Mouse (Mus musculus) mesoderm, embryonic 11.5 days (tissue): Measurements from ENCODE around the gene Hfe2.
"Not testable (repeated sequence)": the region's sequence is repeated elsewhere in the genome, so short reads cannot be mapped to it uniquely, and the experiment has no call there.

Experiments
- DNase-seq: peaks from one replicate; pipeline ENCODE4 v3.0.0-alpha.2; 2012; ENCODE audit warnings: low read depth, low spot score

Hfe2 gene

DNA sequence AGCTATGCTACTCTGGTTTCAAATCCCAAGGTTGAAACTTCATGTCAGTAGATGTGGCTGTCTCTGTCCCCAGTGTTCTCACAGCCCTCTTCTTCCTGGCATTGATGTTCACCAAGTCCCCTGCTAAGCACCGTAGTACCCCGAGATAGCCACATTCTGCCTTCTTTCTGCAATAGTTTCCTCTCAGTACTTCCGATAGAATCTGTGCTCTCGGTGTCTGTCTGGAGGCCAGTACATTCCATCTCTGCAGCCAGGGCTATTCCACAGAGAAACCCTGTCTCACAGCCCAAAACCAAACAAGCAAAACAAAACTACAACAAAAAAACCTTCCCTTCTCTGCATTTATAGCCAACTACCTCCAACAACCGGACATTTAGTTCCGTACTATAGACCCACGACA is 28.8 kb upstream of the Hfe2 start:
- DNase-seq: no peak

DNA sequence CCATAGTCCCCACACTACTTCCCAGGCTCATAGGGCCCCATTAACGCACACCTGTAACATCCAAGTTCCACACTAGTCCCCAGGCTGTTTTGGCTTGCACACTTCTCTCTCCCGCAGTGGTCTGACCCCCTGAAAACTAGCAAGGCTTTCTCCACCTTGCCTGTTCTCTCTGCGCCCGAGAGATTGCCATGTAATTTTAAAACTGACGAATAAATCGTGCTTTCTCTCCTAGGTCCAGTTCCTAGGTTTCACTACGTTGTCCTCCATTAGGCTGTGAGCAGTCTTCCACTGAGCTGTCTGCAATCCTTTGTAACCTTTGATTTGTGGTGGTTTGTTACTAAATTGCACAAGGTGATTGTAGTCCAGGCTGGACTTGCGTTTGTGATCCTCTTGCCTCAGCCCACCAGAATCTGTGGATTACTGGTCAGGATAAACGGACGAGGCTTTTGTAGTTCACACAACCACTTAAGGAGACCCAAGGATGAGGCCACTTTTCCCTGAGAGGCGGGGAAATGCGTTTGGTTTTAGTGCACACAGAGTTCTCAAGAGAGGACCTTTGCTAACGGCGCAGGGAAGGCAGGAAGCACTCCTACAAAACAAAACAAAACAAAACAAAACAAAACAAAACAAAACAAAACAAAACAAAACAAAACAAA is 28.2 kb upstream of the Hfe2 start:
- DNase-seq: not testable (repeated sequence)

DNA sequence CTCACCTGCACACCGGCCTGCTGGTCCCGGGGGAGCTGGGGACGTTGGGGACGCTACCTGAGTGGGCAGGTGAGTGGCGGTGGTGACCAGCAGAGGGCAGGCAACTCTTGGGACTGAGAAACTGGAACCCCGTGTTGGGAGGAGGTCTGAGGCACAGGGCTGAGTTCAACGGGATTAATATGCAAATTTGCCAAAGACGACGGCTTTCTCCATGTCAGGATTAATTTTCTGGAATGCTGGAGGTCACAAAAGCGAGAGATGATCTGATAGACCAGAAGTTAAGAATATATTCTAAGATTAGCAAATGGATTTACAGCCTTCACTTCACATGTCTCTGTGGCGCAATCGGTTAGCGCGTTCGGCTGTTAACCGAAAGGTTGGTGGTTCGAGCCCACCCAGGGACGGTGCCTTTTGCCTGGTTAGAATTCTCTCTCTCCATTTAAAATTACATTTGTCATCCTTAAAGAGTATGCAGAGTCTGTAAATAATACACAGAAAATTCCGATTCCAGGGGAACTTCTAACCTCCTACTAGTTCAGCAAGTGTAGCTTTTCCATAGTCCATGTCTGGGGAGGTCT is 27.4 kb upstream of the Hfe2 start:
- DNase-seq: peak; percentile 83

DNA sequence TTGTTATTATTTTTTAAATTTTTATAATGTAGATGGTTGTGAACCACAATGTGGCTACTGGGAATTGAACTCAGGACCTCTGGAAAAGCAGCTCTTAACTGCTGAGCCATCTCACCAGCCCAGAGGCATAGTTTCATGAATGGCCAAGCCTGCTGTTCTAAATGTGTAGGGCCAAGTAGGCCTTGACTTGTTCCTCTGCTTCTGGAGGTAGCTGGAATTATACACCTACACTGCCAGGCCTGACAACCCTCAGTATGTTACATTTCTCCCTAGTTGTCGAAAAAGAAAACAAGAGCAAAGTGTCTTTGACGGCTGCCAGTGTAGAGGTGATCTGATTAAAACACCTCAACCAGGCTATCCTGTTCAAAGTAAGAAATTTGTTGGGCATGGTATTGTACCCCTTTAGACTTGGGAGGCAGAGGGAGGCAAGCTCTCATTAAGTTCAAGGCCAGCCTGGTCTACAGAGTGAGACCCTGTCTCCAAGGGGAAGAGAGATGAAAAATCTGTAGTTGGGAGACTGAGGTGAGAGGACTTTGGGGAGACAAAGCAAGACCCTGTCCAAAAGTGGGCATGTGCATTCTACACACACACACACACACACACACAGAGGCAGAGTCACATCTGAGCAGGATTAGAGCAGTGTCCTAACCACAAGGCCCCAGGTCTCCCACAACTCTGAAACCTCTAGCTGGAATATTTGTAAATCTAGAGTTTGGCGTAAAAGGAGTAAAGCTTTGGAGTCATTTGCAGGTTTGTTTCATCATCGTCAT is 26.3 kb upstream of the Hfe2 start:
- no peak for DNase-seq

DNA sequence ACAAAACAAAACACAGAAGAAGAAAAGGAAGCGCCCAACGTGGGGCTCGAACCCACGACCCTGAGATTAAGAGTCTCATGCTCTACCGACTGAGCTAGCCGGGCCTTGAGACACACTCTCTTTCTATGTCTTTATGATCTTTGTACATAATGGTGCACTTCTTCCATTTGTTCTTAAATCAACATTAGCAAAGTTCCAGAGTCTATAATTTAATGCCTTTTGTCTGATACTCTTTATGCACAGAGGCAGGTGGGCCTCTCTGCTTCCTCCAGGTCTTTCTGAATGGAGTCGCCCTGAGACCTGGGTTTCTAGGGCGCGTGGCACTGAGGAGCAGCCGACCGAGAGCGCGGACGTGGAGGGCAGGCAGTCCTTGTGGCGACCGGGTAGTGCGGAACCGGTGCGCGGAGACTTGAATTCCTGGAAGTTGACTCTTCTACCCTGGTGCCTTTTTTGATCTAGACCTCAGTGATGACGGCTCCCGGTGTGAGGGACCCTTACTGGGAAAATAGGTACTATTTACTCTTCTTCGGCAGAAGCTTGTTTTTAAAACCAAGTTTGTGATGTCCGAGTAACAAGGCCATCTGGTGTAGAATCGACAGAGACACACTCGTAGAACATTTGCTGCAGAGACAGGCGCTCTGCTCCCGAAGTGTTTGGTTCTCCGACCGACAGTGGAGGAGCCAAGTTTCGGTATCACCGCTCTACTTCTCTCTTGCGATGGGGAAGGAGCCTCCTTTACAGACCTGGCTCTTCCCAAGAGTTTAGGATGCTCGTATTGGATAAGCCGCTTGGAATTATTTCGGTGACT is 25.3 kb upstream of the Hfe2 start:
- DNase-seq: peak; percentile 83

DNA sequence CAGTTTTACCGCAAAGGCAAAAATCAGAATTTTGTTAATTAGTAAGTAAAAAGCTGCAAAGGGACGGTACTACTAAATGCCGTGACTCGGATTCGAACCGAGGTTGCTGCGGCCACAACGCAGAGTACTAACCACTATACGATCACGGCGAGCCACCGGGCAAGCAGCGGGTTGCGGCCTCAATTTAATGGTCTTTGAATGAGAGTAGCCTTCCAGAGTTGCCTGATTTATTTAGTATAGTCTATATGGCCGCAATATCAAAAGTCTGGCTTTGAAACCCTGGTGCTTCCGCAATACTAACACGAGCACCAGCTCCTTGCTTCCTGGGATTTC is 24.7 kb upstream of the Hfe2 start:
- DNase-seq: peak; percentile 91

DNA sequence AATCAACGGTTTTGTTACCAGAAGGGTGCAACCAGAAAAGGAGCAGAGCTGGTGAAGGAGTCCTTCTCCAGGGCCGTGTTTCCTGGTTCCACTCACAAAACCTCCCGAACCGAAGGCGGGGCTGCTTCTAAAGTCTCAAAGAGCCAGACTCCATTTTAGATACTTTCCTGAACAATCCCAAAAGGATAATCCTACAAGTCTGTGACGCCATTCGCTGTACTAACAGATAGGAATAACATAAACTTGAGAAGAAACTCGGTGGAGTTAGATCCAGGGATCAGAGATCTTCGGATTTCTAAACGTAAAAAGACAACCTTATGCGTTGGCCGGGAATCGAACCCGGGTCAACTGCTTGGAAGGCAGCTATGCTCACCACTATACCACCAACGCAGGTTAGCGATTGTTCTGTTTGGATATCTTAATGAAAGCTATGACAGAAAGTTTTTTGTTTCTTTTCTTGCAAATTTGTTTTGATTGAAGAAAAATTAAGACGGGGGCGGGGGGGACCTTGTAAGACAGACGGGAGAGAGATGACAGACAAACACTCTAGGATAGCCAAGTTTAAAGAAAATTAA is 24.2 kb upstream of the Hfe2 start:
- peak; percentile 88 for DNase-seq

DNA sequence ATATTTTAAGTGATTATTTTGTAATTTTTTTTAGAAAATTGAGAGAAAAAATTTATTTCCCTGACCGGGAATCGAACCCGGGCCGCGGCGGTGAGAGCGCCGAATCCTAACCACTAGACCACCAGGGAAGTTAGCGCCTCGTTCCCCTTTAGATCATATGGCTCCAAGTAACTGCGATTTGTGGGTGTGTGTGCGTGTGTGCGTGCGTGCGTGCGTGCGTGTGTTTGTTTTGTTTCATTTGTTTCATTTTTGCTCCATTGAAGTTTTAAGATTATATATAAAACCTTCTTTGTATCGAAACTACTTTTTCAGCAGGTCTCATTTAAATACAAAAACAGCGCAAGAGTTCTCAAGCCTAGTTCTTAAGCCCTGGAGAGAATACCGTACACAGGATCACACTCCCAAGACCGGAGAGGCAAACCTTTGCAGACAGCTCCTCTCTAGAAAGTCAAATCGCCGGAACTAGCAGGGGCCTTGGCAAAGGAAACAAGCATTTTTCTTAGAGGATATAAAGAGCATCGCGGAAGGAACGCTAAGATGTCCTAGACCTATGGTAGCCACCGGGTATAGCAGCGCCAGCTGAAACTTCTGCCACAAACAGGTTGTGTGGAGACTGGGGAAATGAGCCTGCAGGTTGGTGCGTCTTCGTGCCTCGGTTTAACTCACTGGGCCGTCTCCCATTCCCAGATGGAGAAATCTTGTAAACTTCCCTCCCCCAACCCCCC is 23.4 kb upstream of the Hfe2 start:
- peak; percentile 91 for DNase-seq

DNA sequence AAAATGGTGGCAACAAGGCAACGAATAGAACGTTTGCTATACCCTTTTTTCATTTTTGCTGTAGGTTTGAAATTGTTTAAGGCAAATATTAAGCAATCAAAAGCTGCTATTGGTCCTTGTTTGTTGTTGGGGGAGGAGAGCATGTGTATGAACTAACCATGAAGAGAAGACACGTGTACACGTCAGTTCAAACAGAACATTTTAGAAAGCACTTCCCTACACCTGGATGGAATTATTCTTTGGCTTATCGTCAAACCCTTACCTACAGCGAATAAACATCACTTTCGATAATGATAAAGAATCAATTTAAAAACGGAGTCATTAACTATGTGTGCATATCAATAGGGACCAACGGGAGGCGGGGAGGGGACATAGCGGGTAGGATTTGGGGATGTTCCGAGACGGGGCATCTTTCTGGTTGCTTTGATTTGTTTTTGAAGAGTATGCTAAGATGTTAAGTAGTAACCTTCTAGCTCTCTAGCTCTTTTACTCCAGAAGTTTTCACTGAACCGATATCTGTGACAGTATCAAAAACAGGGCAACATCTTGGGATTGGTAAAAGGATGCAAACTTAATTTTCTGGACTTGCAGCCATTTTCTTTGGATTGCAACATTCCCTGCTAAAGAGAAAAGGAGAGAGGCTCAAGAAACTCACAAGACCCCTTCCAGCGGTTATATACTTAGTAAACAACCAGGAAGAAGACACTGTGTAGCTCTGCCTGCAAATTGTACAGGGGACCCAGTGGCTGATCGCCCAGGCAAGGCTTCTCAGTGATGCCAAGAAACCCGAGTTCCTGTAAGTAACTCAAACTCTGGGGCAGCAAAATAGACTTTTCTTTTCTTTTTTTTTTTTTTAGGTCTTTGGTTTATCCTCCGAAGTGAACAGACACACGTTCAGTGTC is 22.5 kb upstream of the Hfe2 start:
- DNase-seq: no peak

DNA sequence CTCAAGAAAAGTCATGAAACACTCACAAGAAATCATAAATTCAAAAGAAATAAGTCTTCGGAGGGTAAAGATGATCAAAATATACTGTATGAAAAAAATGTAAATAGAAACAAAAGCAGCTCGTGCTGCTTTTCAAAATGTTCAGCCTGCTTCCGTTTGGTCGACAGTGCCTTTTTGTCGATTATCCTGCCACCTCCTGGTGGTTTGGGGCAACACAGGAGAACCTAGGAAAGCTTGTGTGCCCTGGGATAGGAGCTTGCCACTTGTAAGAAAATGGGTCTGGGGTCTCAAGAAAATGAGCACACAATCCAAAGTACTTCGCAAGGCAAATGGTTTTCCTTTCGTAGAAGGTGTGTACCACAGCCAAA is 21.9 kb upstream of the Hfe2 start:
- DNase-seq: peak; percentile 87

DNA sequence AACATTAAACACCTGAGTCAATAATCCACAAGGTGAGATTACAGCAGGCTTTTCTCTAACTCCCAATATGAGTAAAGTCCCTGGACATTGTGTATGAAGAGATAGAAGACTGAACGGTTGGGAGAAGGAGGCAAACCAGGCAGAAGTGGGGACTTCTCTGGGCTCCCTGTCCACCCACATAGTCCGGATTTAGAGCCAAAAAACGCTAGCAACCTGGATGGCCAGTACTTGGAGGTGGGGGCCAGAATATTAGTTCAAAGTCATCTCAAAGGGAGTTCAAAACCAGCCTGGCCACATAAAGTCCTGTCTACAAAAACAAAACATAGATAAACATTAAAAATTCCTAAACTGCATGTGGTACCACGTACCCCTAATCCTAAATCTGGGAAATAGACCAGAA is 21.0 kb upstream of the Hfe2 start:
- DNase-seq: no peak

DNA sequence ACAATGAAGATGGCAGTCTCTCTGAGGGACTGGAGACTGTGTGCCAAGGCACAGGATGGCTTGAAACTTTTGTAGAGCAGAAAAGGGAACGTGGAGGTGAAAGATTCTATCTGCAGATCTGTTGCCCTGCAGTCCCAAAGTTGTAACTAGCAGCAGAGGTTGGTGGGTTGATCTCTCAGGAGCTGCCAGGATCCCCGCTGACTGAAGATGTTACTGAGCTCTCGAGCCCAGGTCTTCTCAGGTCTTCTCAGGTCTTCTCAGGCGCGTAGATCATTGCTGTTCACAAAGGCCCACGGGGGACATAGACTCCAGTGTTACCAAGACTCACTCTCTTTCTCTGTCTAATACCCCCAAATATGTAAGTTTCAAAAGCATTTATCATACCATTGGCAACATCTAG is 20.0 kb upstream of the Hfe2 start:
- DNase-seq: no peak

DNA sequence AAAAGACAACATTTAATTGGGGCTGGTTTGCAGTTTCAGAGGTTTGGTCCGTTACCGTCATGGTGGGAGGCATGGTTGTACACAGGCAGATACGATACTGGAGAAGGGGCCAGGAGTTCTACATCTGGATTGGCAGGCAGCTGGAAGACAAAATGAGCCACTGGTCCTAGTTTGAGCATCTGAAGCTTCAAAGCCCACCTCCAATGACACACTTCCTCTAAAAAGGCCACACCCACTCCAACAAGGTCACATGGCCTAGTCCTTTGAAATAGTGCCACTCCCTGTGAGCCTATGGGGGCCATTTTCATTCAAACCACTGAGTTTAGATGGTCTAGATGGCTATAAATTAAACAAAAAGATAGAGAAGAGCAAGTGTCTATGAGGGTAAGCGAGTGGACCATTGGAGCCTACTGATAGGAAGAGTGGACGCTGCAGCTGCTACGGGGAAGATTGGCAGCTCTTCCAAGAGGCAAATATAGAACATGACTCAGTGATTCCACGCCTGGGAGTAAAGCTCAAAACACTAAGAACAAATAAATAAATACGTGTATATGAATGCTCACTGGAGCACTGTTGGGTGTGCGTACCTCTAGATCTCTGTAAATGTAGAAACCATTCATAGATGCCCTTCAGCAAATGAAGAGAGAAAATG is 18.4 kb upstream of the Hfe2 start:
- no peak for DNase-seq

DNA sequence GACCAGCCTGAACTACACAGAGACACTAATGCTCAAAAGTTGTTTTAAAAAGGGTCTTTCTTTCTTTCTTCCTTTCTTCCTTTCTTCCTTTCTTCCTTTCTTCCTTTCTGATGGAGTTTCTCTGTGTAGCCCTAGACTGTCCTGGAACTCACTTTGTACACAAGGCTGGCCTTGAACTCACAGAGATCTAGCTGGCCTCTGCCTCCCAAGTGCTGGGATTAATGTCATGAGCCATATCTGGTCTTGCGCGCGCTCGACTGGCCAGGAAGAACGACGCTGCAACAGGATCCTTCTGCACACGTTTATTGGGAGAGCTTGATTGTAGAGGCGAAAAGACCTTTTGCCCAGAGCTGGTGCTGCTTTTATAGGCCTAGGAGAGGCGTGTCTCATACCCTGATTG is 17.0 kb upstream of the Hfe2 start:
- DNase-seq: not testable (repeated sequence)

DNA sequence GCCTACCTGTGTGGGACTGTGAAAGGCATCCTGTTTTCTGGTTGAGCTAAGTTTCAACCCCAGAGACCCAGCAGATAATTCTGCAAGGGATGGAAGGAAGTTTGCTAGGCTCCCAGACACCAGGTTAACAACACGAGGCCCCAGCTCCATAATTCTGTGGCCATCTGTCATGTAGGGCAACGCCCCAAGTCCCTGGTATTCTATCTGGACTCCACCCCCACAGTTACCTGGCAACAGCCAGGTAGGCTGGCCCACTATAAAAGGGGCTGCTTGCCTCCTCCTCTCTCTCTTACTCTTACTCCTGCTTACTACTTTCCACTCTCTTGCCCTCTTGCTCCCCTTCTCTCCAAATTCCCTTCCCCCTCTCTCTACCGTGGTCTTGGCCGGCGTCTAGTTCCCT is 4.8 kb upstream of the Hfe2 start:
- DNase-seq: no peak

DNA sequence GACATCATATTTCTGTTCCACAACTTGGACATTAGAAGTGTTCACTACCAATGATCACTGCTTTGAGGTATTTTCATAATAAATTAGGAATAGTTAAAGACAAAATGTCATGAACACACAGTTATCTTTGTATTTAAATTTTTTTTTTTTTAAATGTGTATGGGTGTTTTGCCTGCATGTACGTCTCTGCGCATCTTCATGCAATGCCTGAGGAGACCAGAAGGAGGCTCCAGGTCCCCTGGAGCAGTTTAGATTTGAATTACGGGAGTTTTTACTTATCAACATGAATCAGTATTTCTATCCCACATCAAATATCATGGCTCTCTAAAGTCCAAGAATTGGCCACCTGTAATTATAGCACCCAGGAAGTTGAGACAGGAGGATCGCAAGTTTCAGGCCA is 2.8 kb upstream of the Hfe2 start:
- DNase-seq: no peak

DNA sequence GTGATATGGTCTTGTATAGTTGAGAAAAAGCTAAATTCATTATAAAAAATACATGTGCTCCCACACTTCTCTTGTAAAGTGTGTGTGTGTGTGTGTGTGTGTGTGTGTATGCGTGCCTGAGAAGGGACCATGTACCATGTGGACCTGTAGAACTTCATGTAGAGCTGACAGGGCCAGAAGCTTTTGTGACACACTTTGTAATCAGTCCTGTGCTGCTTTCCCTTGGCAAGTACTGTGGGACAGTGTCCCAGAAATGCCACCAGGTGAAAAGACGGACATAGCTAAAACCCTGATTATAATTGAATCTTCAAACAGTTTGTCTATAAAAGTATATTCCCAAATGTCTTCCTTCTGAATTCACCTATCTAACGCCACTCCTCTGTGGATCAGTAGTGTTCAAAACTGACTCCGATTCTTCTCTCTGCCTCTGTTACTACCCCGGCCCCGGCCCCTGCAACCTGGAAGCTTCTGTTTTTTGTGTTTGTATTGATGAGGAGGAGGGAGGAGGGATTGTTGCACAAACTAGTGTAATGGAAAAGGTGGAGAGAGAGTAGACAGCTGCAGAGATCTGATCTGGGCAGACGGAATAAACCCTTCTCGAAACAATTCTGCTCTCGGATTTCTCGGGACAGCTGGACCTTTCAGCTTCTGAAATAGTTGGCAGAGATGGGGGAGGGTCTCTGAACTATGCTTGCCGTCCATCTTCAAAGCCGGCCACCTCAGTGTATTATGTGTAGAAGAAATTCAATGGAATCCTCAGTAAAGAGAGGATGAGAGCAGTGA is 753 bp upstream of the Hfe2 start:
- no peak for DNase-seq

DNA sequence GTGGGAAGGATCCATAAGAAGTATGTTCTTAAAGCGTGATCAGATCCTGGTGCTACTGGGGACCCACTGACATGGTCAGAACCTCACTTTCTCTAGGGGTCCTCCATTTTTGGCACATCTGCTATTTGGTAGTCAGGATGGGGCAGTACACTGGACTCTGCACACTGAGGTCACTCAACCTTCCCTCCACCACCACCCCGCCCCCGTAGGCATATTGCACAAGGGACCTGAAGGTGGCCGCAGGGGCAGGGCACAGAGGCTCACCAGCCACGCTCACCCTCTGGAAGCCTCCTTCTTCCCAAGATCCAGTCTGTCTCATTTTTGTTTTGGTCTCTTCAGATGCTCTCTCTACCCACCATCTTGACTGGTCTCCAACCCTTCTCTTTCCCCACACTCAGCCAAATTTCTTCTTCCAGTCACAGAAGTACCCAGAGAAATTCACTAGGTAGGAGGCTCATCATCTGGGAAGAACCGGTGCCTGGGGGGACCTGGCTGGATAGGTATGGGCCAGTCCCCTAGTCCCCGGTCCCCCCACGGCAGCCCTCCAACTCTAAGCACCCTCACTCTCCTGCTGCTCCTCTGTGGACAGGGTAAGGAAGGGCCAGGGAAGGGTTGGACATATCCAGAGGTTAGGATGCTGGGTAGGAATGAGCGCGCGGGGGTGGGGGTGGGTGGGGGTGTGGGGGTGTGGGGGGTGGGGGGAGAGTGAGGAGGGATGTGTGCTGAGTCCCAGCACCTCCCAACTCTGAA is 1.2 kb downstream of the Hfe2 start:
- DNase-seq: no peak
